Mouse (Mus musculus) erythroblast, embryonic 14.5 days (primary cell): Measurements from ENCODE around the gene Man2a2. TPM values are rescaled to one million over a fixed set of nuclear protein-coding genes. Genes with fewer than 3 reads are reported as not detected.
"Not testable (repeated sequence)": the region's sequence is repeated elsewhere in the genome, so short reads cannot be mapped to it uniquely, and the experiment has no call there.

ENCODE experiments used
- H3K27me3 ChIP-seq: 2 replicates; pipeline ENCODE4 v1.6.1; 2012; ENCODE audit warnings: inconsistent platforms; ENCODE audit not compliant: control insufficient read depth
- H3K36me3 ChIP-seq: 2 replicates; pipeline ENCODE4 v1.6.1; 2012; ENCODE audit warnings: mild to moderate bottlenecking, inconsistent platforms; ENCODE audit not compliant: control insufficient read depth
- H3K4me1 ChIP-seq: 2 replicates; pipeline ENCODE4 v1.6.1; 2012; ENCODE audit warnings: inconsistent platforms; ENCODE audit not compliant: control insufficient read depth
- H3K4me3 ChIP-seq: replicated peaks from 2 replicates; pipeline ENCODE3; 2012; ENCODE audit warnings: moderate library complexity, mild to moderate bottlenecking, inconsistent platforms
- H3K9me3 ChIP-seq: 2 replicates; pipeline ENCODE4 v1.6.1; 2012; ENCODE audit warnings: low read length, inconsistent platforms, mixed read lengths; ENCODE audit not compliant: control insufficient read depth
- GATA1 ChIP-seq: IDR thresholded peaks from 2 replicates; pipeline ENCODE4 v1.6.1; 2012; ENCODE audit warnings: low read length, inconsistent platforms, mixed read lengths
- TAL1 ChIP-seq: IDR thresholded peaks from 3 replicates; pipeline ENCODE4 v1.6.1; 2012; ENCODE audit warnings: low read length, inconsistent platforms, mixed read lengths
- polyA plus RNA-seq: library from polyadenylated mRNA; stranded (reverse); fragments of >175 nt; gene quantifications from 2 replicates; pipeline ENCODE4 v1.2.3, GENCODE M21; 2012

The Man2a2 gene
- polyA plus RNA-seq, 1 experiment, result 0.05 TPM

DNA sequence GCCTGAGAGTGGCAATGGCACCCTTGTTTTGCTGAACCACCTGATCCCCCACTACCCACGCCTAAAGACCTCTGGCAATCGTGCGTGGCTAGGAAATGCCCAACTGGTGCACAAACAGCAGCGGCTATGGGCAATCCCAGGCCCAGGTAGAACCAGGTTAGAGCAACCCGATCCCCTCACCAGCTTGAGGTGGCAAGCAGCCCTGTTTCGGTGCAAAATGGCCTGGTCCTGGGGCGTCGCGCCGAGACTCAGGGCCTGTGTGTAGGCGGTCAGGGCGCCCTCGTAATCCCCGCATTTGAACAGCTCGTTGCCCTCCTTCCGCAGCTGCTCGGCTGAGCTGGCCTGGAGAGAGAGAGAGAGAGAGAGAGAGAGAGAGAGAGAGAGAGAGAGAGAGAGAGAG lies 31.8 kb downstream of the Man2a2 start:
- Histone ChIP-seq H3K4me3 (peak overlapping the region; percentile 71), H3K4me1 (peaks cover 56% of the 10 kb centered on the region), H3K27me3 (no peaks in the 10 kb centered on the region), H3K9me3 (no peaks in the 10 kb centered on the region), H3K36me3 (peaks cover 35% of the 10 kb centered on the region)
- TF ChIP-seq GATA1, result no peak
- no peak for TF ChIP-seq TAL1

DNA sequence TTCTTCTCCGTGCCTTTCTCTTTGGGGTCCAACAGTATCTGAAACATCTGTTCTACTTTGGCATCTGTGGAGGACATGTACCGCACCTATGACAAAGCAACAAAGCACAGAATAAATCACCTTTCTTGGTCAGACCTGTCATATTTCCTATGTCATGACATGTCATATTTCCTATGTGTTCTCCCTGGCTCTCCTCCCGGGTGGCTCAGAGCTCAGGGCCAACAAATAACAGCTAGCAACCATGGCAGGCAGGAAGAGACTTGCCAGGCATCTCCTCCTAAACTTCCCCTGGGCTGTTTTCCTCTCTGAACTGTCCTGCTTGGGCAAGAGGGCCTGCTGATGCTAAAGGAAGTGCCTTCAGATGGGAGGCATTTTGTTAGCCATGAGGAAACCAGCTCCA lies 34.2 kb downstream of the Man2a2 start:
- Histone ChIP-seq H3K36me3 (peaks cover 57% of the 10 kb centered on the region), H3K27me3 (no peaks in the 10 kb centered on the region), H3K4me3 (no peak overlapping the region), H3K9me3 (peaks cover 8% of the 10 kb centered on the region), H3K4me1 (peaks cover 37% of the 10 kb centered on the region)
- TF ChIP-seq TAL1, result no peak
- TF ChIP-seq GATA1, result no peak

DNA sequence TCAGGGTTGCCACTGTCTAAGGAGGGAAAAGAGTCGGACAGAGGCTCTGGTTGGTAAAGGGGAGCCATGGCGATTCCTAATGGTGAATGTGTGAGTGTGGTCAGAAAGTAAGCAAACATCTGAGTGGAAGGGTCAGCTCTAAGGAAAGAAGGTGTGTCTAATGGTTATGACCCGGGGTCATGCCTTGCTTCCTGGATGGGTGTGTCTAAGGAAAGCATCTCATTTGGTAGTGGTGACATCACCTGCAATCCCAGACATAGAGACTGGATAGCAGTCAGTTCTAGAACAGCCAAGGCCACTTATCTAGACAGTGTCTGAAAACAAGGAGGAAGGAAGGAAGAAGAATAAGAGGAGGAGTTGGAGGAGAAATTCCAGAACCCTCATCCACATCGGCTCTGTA lies 36.3 kb downstream of the Man2a2 start:
- H3K27me3 ChIP-seq, result no peaks in the 10 kb centered on the region
- peaks cover 8% of the 10 kb centered on the region for H3K9me3 ChIP-seq
- TF ChIP-seq GATA1 (no peak), TAL1 (no peak)
- peaks cover 19% of the 10 kb centered on the region for H3K4me1 ChIP-seq
- no peak overlapping the region for H3K4me3 ChIP-seq
- H3K36me3 ChIP-seq, result peaks cover 76% of the 10 kb centered on the region

DNA sequence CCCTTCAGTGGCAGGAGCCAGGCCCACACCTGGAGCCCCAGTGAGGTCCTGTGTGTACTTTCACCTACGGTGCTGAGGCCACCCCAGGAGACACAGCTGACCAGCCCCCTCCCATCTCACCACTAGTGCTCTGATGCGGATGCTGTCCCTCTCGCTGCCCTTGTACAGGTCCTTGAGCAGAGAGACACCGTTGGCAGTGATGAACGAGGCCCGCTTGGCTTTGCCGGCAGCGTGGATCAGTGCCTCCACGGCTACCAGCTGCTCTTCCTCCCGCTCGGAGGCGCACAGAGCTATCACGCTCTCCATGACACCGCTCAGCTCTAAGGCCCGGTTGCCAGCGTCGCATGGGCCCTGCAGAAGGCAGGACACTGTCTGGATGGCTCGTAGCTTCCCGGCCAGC lies 39.7 kb downstream of the Man2a2 start:
- H3K4me1 ChIP-seq, result no peaks in the 10 kb centered on the region
- peaks cover 90% of the 10 kb centered on the region for H3K36me3 ChIP-seq
- no peaks in the 10 kb centered on the region for H3K27me3 ChIP-seq
- no peak for TF ChIP-seq GATA1
- TF ChIP-seq TAL1, result no peak
- H3K4me3 ChIP-seq, result no peak overlapping the region
- H3K9me3 ChIP-seq, result peaks cover 8% of the 10 kb centered on the region

DNA sequence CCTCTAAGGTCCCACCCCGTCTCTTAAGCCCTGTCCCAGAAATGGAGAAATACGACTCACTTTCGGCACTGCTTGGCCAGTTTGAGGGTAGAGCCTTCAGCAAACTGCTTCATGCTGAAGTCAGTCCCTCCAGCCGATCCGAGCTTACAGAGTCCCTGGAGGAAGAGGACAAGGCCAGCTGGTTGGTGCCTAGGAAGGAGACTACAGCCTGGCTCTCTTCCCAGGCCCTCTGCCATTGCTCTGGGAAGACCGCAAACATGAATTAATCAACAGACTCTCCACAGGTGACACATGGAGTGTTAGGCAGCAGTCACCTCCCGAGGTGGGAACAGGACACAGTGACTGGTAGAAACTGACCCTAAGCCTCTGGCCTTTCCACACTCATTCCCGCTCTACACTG lies 40.9 kb downstream of the Man2a2 start:
- TF ChIP-seq TAL1 (no peak), GATA1 (no peak)
- Histone ChIP-seq H3K27me3 (no peaks in the 10 kb centered on the region), H3K4me1 (peaks cover 5% of the 10 kb centered on the region), H3K9me3 (peaks cover 8% of the 10 kb centered on the region), H3K36me3 (peaks cover 90% of the 10 kb centered on the region), H3K4me3 (no peak overlapping the region)

DNA sequence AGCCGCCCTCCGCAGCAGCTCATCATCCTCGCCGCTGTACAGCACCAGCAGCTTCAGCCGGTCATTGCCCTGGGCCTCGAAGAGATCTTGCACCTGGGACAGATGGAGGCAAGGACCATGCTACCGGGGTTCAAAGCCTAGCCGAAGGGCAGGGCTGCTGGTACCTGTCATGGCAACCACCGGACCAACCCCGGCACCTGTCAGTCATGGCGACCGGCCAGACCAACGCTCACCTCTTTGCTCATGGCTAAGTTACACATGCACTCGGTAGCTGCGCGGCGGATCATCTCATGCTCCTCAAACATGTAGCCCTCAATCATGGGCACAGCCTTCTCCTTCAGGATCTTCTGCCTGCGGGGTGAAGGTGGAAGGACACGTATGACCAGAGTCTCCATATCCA lies 45.1 kb downstream of the Man2a2 start:
- peaks cover 27% of the 10 kb centered on the region for H3K4me1 ChIP-seq
- no peaks in the 10 kb centered on the region for H3K27me3 ChIP-seq
- TF ChIP-seq TAL1 (no peak), GATA1 (no peak)
- H3K36me3 ChIP-seq, result peaks cover 58% of the 10 kb centered on the region
- no peaks in the 10 kb centered on the region for H3K9me3 ChIP-seq
- H3K4me3 ChIP-seq, result no peak overlapping the region

- peaks cover 58% of the 10 kb centered on the region for H3K36me3 ChIP-seq
- no peaks in the 10 kb centered on the region for H3K27me3 ChIP-seq
- no peak overlapping the region for H3K4me3 ChIP-seq
- H3K9me3 ChIP-seq, result no peaks in the 10 kb centered on the region
- peaks cover 30% of the 10 kb centered on the region for H3K4me1 ChIP-seq
- TF ChIP-seq GATA1 (no peak), TAL1 (no peak)
These were observed 45.8 kb downstream of the Man2a2 start for GRCm38 (mm10) chr7:80325292-80325868.

DNA sequence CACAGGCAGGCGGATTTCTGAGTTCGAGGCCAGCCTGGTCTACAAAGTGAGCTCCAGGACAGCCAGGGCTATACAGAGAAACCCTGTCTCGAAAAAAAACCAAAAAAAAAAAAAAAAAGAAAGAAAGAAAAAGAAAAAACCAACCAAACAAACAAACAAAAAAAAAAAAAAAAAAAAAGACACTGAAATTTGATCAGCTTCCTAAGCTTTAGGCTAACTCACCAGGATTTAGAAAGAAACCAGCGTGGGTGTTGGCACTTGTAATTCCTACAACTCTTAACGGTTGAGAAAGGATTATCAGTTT lies 46.4 kb downstream of the Man2a2 start:
- H3K4me1 ChIP-seq, result peaks cover 30% of the 10 kb centered on the region
- peaks cover 61% of the 10 kb centered on the region for H3K36me3 ChIP-seq
- H3K27me3 ChIP-seq, H3K9me3 ChIP-seq, H3K4me3 ChIP-seq: not testable (repeated sequence)

DNA sequence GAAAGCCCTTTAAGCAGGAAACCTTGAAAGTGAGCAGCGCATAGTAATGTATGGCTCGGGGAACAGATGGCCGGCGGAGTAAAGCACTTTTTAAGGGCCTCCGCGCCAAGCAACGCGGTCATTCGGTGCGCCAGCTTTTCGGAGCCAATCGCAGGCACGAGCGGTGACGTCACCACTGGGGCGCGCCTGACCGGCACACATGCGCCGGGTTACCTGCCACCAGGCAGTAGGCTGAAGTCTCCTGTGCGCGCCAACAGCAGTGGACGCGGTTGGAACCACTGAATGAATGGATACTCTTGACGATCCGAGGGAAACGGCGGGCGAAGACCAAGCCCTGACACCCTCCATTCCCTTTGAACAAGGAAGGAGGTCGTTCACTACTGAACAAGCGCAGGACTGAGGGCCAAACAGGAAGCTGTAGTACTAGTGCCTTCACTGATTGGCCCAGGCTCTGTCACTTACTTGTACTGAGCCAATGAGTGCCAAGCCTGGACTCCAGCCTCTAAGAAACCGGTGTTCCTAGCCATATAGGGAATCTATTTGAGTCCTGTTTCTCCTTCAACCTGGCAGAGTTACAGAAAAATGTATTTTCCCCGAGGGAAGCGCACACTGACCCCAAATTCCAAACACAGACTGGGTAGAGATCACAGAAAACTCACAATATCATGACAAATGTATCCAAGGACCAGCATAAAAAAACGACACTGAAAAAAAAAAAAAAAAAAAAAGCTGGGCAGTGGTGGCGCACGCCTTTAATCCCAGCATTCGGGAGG lies 46.9 kb downstream of the Man2a2 start, which contains the start of gene Rccd1:
Gene Rccd1 (minus strand): TSS at position 412 of the 773 bp plus-strand sequence.
- peak within 1 kb of the TSS; percentile 69 for H3K4me3 ChIP-seq
- no peaks in the 10 kb centered on the region for H3K9me3 ChIP-seq
- no peak for TF ChIP-seq GATA1
- no peak for TF ChIP-seq TAL1
- H3K36me3 ChIP-seq, result peaks cover 61% of the 10 kb centered on the region
- no peaks in the 10 kb centered on the region for H3K27me3 ChIP-seq
- peaks cover 30% of the 10 kb centered on the region for H3K4me1 ChIP-seq

DNA sequence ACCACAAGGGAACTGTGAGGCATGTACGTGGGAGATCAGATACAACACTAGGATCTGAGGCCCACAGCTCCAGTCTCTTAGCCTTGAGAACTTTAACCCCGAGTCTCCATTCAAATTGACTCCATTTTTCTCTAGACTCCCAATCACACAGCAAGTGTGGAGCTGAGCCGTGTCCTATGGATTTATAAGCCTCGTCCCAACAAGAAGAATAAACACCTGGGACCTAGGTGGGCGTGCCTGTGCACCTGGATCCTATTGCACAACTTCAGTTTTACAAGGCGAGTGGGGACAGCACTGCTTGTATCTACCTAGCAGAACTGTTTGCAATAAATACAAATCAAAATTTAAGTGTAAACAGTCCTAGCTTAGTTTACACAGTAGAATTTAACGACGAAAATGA lies 47.8 kb downstream of the Man2a2 start:
- Histone ChIP-seq H3K4me3 (peak overlapping the region; percentile 69), H3K36me3 (peaks cover 63% of the 10 kb centered on the region), H3K9me3 (no peaks in the 10 kb centered on the region), H3K4me1 (peaks cover 30% of the 10 kb centered on the region), H3K27me3 (no peaks in the 10 kb centered on the region)
- no peak for TF ChIP-seq TAL1
